Mouse (Mus musculus) bone marrow macrophage, adult 2 months (primary cell): ENCODE measurements around the gene Polr1d.

Experiments used
- CTCF ChIP-seq: IDR thresholded peaks from 2 replicates; pipeline ENCODE4 v1.5.1; 2012; ENCODE audit warnings: low read depth, mild to moderate bottlenecking, low read length, moderate library complexity
- POLR2A ChIP-seq: IDR thresholded peaks from 2 replicates; pipeline ENCODE4 v1.6.1; 2012; ENCODE audit warnings: mild to moderate bottlenecking, low read depth, low read length, borderline replicate concordance

- TF ChIP-seq POLR2A (no peak), CTCF (no peak)
These were observed 82.5 kb downstream of the Polr1d start for GRCm38 (mm10) chr5:147159320-147159719.
